Mouse (Mus musculus) megakaryocyte, embryonic 14.5 days (primary cell): ENCODE measurements around the gene Nploc4.

Experiments
- FLI1 ChIP-seq: IDR thresholded peaks from 2 replicates; pipeline ENCODE4 v1.6.1; 2012; ENCODE audit warnings: low read length, inconsistent platforms, mixed read lengths
- GATA1 ChIP-seq: IDR thresholded peaks from 3 replicates; pipeline ENCODE4 v1.6.1; 2012; ENCODE audit warnings: mixed read lengths, low read length, inconsistent platforms, borderline replicate concordance

- TF ChIP-seq GATA1: no peak
- TF ChIP-seq FLI1: no peak
Measured at GRCm38 (mm10) chr11:120378611-120379540, 58.6 kb downstream of the Nploc4 start, which contains the start of gene Faap100.
